Mouse (Mus musculus): ENCODE data around the gene Cirbp. TPM values are rescaled to one million over a fixed set of nuclear protein-coding genes. Genes with fewer than 3 reads are reported as not detected.
"Not testable (repeated sequence)": the region's sequence is repeated elsewhere in the genome, so short reads cannot be mapped to it uniquely, and the experiment has no call there.

Cirbp gene
- total RNA-seq, 2 experiments from 2014 or later, result 211 to 228 TPM

GRCm38 (mm10) chr10:80199440-80200008, 33.7 kb downstream of the Cirbp start:
- peak; percentile 89 for DNase-seq
- intact Hi-C loops (cut with DNase I), result no loop called here

- no peak for DNase-seq
- intact Hi-C loops (cut with DNase I), result no loop called here
Observed at GRCm38 (mm10) chr10:80200485-80200884, 34.7 kb downstream of the Cirbp start.

GRCm38 (mm10) chr10:80204055-80204454, 38.3 kb downstream of the Cirbp start:
- DNase-seq, result no peak
- intact Hi-C loops (cut with DNase I), result no loop called here

GRCm38 (mm10) chr10:80207201-80207600, 41.4 kb downstream of the Cirbp start:
- no peak for DNase-seq
- intact Hi-C loops (cut with DNase I), result no loop called here

GRCm38 (mm10) chr10:80207676-80208075, 41.9 kb downstream of the Cirbp start:
- intact Hi-C loops (cut with DNase I), result no loop called here

GRCm38 (mm10) chr10:80208248-80208647, 42.5 kb downstream of the Cirbp start:
- intact Hi-C loops (cut with DNase I), result no loop called here
- DNase-seq, result no peak

More at GRCm38 (mm10) chr10:80207676-80208075, 41.9 kb downstream of the Cirbp start:
- no peak for DNase-seq

- intact Hi-C loops (cut with DNase I), result no loop called here
Observed at GRCm38 (mm10) chr10:80208841-80209371, 43.1 kb downstream of the Cirbp start.

GRCm38 (mm10) chr10:80211547-80212103, 45.8 kb downstream of the Cirbp start:
- intact Hi-C loops (cut with DNase I), result not testable (repeated sequence)

More at GRCm38 (mm10) chr10:80208841-80209371, 43.1 kb downstream of the Cirbp start:
- DNase-seq, result no peak

GRCm38 (mm10) chr10:80215048-80215772, 49.4 kb downstream of the Cirbp start:
- no peak for DNase-seq
- intact Hi-C loops (cut with DNase I), result no loop called here

More at GRCm38 (mm10) chr10:80211547-80212103, 45.8 kb downstream of the Cirbp start:
- DNase-seq, result not testable (repeated sequence)

- DNase-seq, result no peak
- intact Hi-C loops (cut with DNase I), result no loop called here
Observed at GRCm38 (mm10) chr10:80220676-80221075, 54.9 kb downstream of the Cirbp start.

Other genes with a start within 250 kb of the Cirbp start
- gene Kiss1r, start 249.0 kb upstream of the Cirbp start, total RNA-seq (2021), result 1 to 10 TPM; 5.0 to 6.8 TPM
- 100 to 1,000 TPM; 307 to 309 TPM for gene R3hdm4, start 244.8 kb upstream of the Cirbp start, total RNA-seq (2021)
- 1 to 10 TPM; 6.3 to 9.5 TPM for gene Arid3a, start 238.9 kb upstream of the Cirbp start, total RNA-seq (2021)
- gene Wdr18, start 205.8 kb upstream of the Cirbp start, total RNA-seq (2021), result 10 to 100 TPM; 51.7 to 55.8 TPM
- under 1 TPM; 0.12 to 0.30 TPM for gene Grin3b, start 195.3 kb upstream of the Cirbp start, total RNA-seq (2021)
- 100 to 1,000 TPM; 117 to 127 TPM for gene Tmem259, start 181.7 kb upstream of the Cirbp start, total RNA-seq (2021)
- gene Cnn2, start 177.4 kb upstream of the Cirbp start, total RNA-seq (2021), result 10 to 100 TPM; 12.4 to 17.2 TPM
- gene Abca7, start 169.5 kb upstream of the Cirbp start, total RNA-seq (2021), result 1 to 10 TPM; 7.2 to 8.1 TPM
- gene Arhgap45, start 149.3 kb upstream of the Cirbp start, total RNA-seq (2021), result 1 to 10 TPM; 1.6 to 1.7 TPM
- gene Polr2e, start 126.2 kb upstream of the Cirbp start, total RNA-seq (2021), result 10 to 100 TPM; 63.9 to 74.2 TPM
- gene Gpx4, start 118.8 kb upstream of the Cirbp start, total RNA-seq (2021), result 100 to 1,000 TPM; 311 to 347 TPM
- gene Sbno2, start 60.4 kb upstream of the Cirbp start, total RNA-seq (2021), result 10 to 100 TPM; 28.8 to 30.8 TPM
- 100 to 1,000 TPM; 100 to 111 TPM for gene Stk11, start 50.2 kb upstream of the Cirbp start, total RNA-seq (2021)
- 100 to 1,000 TPM; 247 to 270 TPM for gene Atp5d, start 27.4 kb upstream of the Cirbp start, total RNA-seq (2021)
- 100 to 1,000 TPM; 299 to 316 TPM for gene Cbarp, start 25.1 kb upstream of the Cirbp start, total RNA-seq (2021)
- gene Midn, start 17.7 kb upstream of the Cirbp start, total RNA-seq (2021), result 100 to 1,000 TPM; 158 to 163 TPM
- gene 1600002K03Rik, start 7.0 kb downstream of the Cirbp start, total RNA-seq (2021), result 1 to 10 TPM; 6.0 to 6.1 TPM
- 10 to 100 TPM; 25.5 to 28.6 TPM for gene Efna2, start 13.5 kb downstream of the Cirbp start, total RNA-seq (2021)
- gene Mum1, start 60.4 kb downstream of the Cirbp start, total RNA-seq (2021), result 10 to 100 TPM; 53.9 to 55.2 TPM
- 100 to 1,000 TPM; 124 to 125 TPM for gene Ndufs7, start 83.1 kb downstream of the Cirbp start, total RNA-seq (2021)
- 10 to 100 TPM; 21.9 to 23.0 TPM for gene Gamt, start 95.0 kb downstream of the Cirbp start, total RNA-seq (2021)
- 100 to 1,000 TPM; 136 to 145 TPM for gene Dazap1, start 95.5 kb downstream of the Cirbp start, total RNA-seq (2021)
- 100 to 1,000 TPM; 873 to 899 TPM for gene Rps15, start 126.5 kb downstream of the Cirbp start, total RNA-seq (2021)
- 100 to 1,000 TPM; 398 to 400 TPM for gene Apc2, start 130.0 kb downstream of the Cirbp start, total RNA-seq (2021)
- gene 2310011J03Rik, start 154.6 kb downstream of the Cirbp start, total RNA-seq (2021), result 10 to 100 TPM; 13.6 to 14.2 TPM
- gene Pcsk4, start 163.5 kb downstream of the Cirbp start, total RNA-seq (2021), result 10 to 100 TPM in 1 of 2 experiments, 1 to 10 TPM in 1; 8.1 to 10.5 TPM
- 10 to 100 TPM; 13.3 to 14.8 TPM for gene Reep6, start 164.0 kb downstream of the Cirbp start, total RNA-seq (2021)
- gene Adamtsl5, start 182.4 kb downstream of the Cirbp start, total RNA-seq (2021), result under 1 TPM; 0.56 to 0.72 TPM
- 1 to 10 TPM; 4.2 to 6.1 TPM for gene Plk5, start 190.5 kb downstream of the Cirbp start, total RNA-seq (2021)
- gene Mex3d, start 221.7 kb downstream of the Cirbp start, total RNA-seq (2021), result 10 to 100 TPM; 75.5 to 80.1 TPM
- 100 to 1,000 TPM; 138 to 147 TPM for gene Mbd3, start 233.6 kb downstream of the Cirbp start, total RNA-seq (2021)
- gene Uqcr11, start 240.8 kb downstream of the Cirbp start, total RNA-seq (2021), result 100 to 1,000 TPM; 282 to 286 TPM

Data from left cerebral cortex, postnatal 4 days (tissue).